Mouse (Mus musculus): Measurements from ENCODE around the gene Dgkg. TPM values are rescaled to one million over a fixed set of nuclear protein-coding genes. Genes with fewer than 3 reads are reported as not detected.

Dgkg gene
- polyA plus RNA-seq, 1 experiment, result 1.5 TPM

DNA sequence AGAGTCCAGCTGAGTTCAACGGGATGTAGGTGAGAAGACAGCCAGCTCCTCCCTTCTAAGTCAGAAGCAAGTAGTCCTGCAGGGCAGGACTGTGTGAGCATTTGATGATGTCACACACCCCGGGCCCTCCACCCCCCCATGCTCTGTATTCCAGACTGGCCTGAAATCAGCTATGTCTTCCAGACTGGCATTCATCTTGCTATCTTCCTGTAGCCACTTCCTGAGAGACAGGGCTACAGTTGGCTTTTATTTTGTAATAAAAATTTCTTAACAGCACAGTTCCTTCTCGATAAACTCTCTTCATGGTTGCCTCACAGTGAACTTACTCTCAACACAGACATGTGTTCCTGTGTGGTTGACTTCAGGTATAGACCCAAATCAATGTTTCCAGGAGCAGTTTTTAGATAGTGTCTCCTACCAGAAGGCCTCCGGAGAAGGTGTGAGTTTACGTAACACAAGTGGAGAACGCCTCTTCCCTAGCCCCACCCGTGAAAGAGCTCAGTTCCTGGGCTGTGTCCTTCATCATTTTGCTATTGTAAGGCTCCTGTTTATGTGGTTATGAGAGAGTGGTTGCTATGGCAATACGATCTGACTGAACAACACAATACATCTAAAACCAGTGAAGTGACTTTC is 38.5 kb downstream of the Dgkg start:
- no peak overlapping the region for H3K9ac ChIP-seq (ENCODE audit: low read depth, poor library complexity, severe bottlenecking)
- H3K27me3 ChIP-seq (ENCODE audit: control insufficient read depth, insufficient read depth, low read length, poor library complexity, severe bottlenecking), result no peaks in the 10 kb centered on the region
- H3K27ac ChIP-seq (ENCODE audit: insufficient read depth, low read length), result 0 out of 2 replicates have a peak overlapping the region, but pooled peaks have one; percentile 2
- TF ChIP-seq EP300 (IDR thresholded peaks at IDR 0.05; ENCODE audit: insufficient read depth, low read depth, low read length) (no peak), CTCF (IDR thresholded peaks at IDR 0.05; ENCODE audit: low read depth, low read length) (no peak), POLR2A (IDR thresholded peaks at IDR 0.05; ENCODE audit: insufficient read depth, low read length) (no peak)
- no peaks in the 10 kb centered on the region for H3K9me3 ChIP-seq (replicated peaks; ENCODE audit: control insufficient read depth, insufficient read depth, low read length, poor library complexity, severe bottlenecking)
- H3K36me3 ChIP-seq (ENCODE audit: control insufficient read depth, insufficient read depth, low read length, poor library complexity, severe bottlenecking), result no peaks in the 10 kb centered on the region
- no peak overlapping the region for H3K4me3 ChIP-seq (ENCODE audit: low read depth, low read length)
- H3K4me1 ChIP-seq (ENCODE audit: control insufficient read depth, insufficient read depth, low read length), result peaks cover 4% of the 10 kb centered on the region

GRCm38 (mm10) chr16:22615805-22616204 is 41.2 kb downstream of the Dgkg start:
- Histone ChIP-seq H3K4me3 (ENCODE audit: low read depth, low read length) (no peak overlapping the region), H3K9me3 (replicated peaks; ENCODE audit: control insufficient read depth, insufficient read depth, low read length, poor library complexity, severe bottlenecking) (no peaks in the 10 kb centered on the region), H3K27ac (ENCODE audit: insufficient read depth, low read length) (no peak overlapping the region), H3K27me3 (ENCODE audit: control insufficient read depth, insufficient read depth, low read length, poor library complexity, severe bottlenecking) (no peaks in the 10 kb centered on the region), H3K9ac (ENCODE audit: low read depth, poor library complexity, severe bottlenecking) (no peak overlapping the region), H3K4me1 (ENCODE audit: control insufficient read depth, insufficient read depth, low read length) (peaks cover 4% of the 10 kb centered on the region), H3K36me3 (ENCODE audit: control insufficient read depth, insufficient read depth, low read length, poor library complexity, severe bottlenecking) (no peaks in the 10 kb centered on the region)
- TF ChIP-seq CTCF (IDR thresholded peaks at IDR 0.05; ENCODE audit: low read depth, low read length) (no peak), POLR2A (IDR thresholded peaks at IDR 0.05; ENCODE audit: insufficient read depth, low read length) (no peak), EP300 (IDR thresholded peaks at IDR 0.05; ENCODE audit: insufficient read depth, low read depth, low read length) (no peak)

DNA sequence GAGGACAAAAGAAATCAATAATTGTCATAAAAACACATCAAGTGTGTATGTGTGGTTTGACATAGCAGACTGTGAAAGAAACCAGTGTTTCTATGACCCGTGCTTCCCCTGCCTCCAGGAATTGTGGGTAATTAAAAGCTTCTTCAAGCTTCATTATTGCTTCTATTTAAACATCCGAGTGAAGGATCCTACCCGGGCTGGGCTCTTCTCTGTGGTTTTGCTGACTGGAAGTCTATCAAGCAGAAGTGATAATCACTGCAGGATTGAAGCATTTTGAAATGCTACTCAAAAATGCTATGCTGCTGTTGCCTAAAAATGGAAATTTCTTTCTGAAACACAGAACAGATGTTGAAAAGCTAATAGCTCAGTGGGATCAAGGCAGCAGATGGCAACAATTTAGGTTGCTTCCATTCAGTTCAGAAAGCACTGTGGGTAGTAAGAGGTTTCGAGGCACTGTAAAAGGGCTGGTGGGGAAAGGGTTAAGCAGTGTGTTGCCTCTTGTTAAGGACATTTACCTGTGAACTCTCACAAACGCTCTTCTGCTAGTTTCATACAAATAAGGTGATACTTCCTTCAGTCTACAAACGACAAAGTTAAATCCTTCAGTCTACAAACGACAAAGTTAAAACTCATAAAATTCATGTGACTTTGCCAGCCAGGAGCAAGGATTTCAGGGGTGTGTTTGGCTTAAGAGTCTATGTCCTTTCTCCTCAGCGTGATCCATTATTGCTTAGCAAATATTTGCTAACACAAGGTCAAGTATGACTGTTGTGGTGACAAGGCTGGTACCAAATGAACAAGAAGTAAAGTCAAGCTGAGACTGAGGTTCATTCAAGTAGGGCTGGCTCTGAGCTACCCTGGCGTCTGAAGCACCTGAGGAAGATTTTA is 43.6 kb downstream of the Dgkg start:
- Histone ChIP-seq H3K9ac (ENCODE audit: low read depth, poor library complexity, severe bottlenecking) (no peak overlapping the region), H3K9me3 (replicated peaks; ENCODE audit: control insufficient read depth, insufficient read depth, low read length, poor library complexity, severe bottlenecking) (no peaks in the 10 kb centered on the region), H3K4me1 (ENCODE audit: control insufficient read depth, insufficient read depth, low read length) (peaks cover 4% of the 10 kb centered on the region), H3K27ac (ENCODE audit: insufficient read depth, low read length) (no peak overlapping the region), H3K36me3 (ENCODE audit: control insufficient read depth, insufficient read depth, low read length, poor library complexity, severe bottlenecking) (no peaks in the 10 kb centered on the region), H3K4me3 (ENCODE audit: low read depth, low read length) (no peak overlapping the region), H3K27me3 (ENCODE audit: control insufficient read depth, insufficient read depth, low read length, poor library complexity, severe bottlenecking) (no peaks in the 10 kb centered on the region)
- TF ChIP-seq CTCF (IDR thresholded peaks at IDR 0.05; ENCODE audit: low read depth, low read length), result no peak
- TF ChIP-seq EP300 (IDR thresholded peaks at IDR 0.05; ENCODE audit: insufficient read depth, low read depth, low read length), result no peak
- TF ChIP-seq POLR2A (IDR thresholded peaks at IDR 0.05; ENCODE audit: insufficient read depth, low read length), result no peak

DNA sequence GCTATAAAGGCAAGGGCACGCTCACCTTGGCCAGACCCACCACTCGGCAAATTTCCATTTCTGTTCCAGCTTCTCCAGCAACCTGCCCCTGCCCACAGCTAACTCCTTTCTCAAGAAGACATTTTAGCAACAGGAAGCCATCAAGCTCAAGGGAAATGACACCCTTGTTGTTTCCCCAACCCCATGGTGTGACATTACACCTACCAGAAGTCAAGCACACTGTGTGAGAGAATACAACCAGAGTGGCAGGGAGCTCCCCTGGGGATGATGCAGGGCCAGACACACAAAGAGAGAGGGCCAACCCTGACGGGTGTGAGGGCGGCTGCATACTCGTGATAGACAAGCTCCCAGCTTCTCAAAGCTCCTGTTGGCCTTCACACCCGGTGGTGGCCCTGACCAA is 49.0 kb downstream of the Dgkg start:
- no peaks in the 10 kb centered on the region for H3K9me3 ChIP-seq (replicated peaks; ENCODE audit: control insufficient read depth, insufficient read depth, low read length, poor library complexity, severe bottlenecking)
- TF ChIP-seq POLR2A (IDR thresholded peaks at IDR 0.05; ENCODE audit: insufficient read depth, low read length) (no peak), EP300 (IDR thresholded peaks at IDR 0.05; ENCODE audit: insufficient read depth, low read depth, low read length) (no peak), CTCF (IDR thresholded peaks at IDR 0.05; ENCODE audit: low read depth, low read length) (no peak)
- no peaks in the 10 kb centered on the region for H3K36me3 ChIP-seq (ENCODE audit: control insufficient read depth, insufficient read depth, low read length, poor library complexity, severe bottlenecking)
- no peak overlapping the region for H3K27ac ChIP-seq (ENCODE audit: insufficient read depth, low read length)
- no peak overlapping the region for H3K9ac ChIP-seq (ENCODE audit: low read depth, poor library complexity, severe bottlenecking)
- H3K4me3 ChIP-seq (ENCODE audit: low read depth, low read length), result no peak overlapping the region
- no peaks in the 10 kb centered on the region for H3K4me1 ChIP-seq (ENCODE audit: control insufficient read depth, insufficient read depth, low read length)
- H3K27me3 ChIP-seq (ENCODE audit: control insufficient read depth, insufficient read depth, low read length, poor library complexity, severe bottlenecking), result no peaks in the 10 kb centered on the region

- H3K9me3 ChIP-seq (replicated peaks; ENCODE audit: control insufficient read depth, insufficient read depth, low read length, poor library complexity, severe bottlenecking), result no peaks in the 10 kb centered on the region
- no peaks in the 10 kb centered on the region for H3K4me1 ChIP-seq (ENCODE audit: control insufficient read depth, insufficient read depth, low read length)
These were observed 50.0 kb downstream of the Dgkg start for GRCm38 (mm10) chr16:22606989-22607388.

GRCm38 (mm10) chr16:22602399-22602798 is 54.6 kb downstream of the Dgkg start:
- no peak for TF ChIP-seq POLR2A (IDR thresholded peaks at IDR 0.05; ENCODE audit: insufficient read depth, low read length)
- no peak for TF ChIP-seq CTCF (IDR thresholded peaks at IDR 0.05; ENCODE audit: low read depth, low read length)
- TF ChIP-seq EP300 (IDR thresholded peaks at IDR 0.05; ENCODE audit: insufficient read depth, low read depth, low read length), result no peak
- Histone ChIP-seq H3K9ac (ENCODE audit: low read depth, poor library complexity, severe bottlenecking) (no peak overlapping the region), H3K4me1 (ENCODE audit: control insufficient read depth, insufficient read depth, low read length) (no peaks in the 10 kb centered on the region), H3K9me3 (replicated peaks; ENCODE audit: control insufficient read depth, insufficient read depth, low read length, poor library complexity, severe bottlenecking) (no peaks in the 10 kb centered on the region), H3K27me3 (ENCODE audit: control insufficient read depth, insufficient read depth, low read length, poor library complexity, severe bottlenecking) (no peaks in the 10 kb centered on the region), H3K36me3 (ENCODE audit: control insufficient read depth, insufficient read depth, low read length, poor library complexity, severe bottlenecking) (no peaks in the 10 kb centered on the region), H3K4me3 (ENCODE audit: low read depth, low read length) (no peak overlapping the region), H3K27ac (ENCODE audit: insufficient read depth, low read length) (no peak overlapping the region)

More at GRCm38 (mm10) chr16:22606989-22607388, 50.0 kb downstream of the Dgkg start:
- H3K27me3 ChIP-seq (ENCODE audit: control insufficient read depth, insufficient read depth, low read length, poor library complexity, severe bottlenecking), result no peaks in the 10 kb centered on the region
- no peak overlapping the region for H3K4me3 ChIP-seq (ENCODE audit: low read depth, low read length)
- H3K9ac ChIP-seq (ENCODE audit: low read depth, poor library complexity, severe bottlenecking), result no peak overlapping the region
- TF ChIP-seq EP300 (IDR thresholded peaks at IDR 0.05; ENCODE audit: insufficient read depth, low read depth, low read length) (no peak), POLR2A (IDR thresholded peaks at IDR 0.05; ENCODE audit: insufficient read depth, low read length) (no peak), CTCF (IDR thresholded peaks at IDR 0.05; ENCODE audit: low read depth, low read length) (no peak)
- H3K27ac ChIP-seq (ENCODE audit: insufficient read depth, low read length), result no peak overlapping the region
- no peaks in the 10 kb centered on the region for H3K36me3 ChIP-seq (ENCODE audit: control insufficient read depth, insufficient read depth, low read length, poor library complexity, severe bottlenecking)
